Mouse (Mus musculus) bone marrow, adult 2 months (tissue): ENCODE measurements around the gene Slc44a4. TPM values are rescaled to one million over a fixed set of nuclear protein-coding genes. Genes with fewer than 3 reads are reported as not detected.
A peak's percentile ranks its signal among the peaks of the same experiment; 100 is the strongest.
"Not testable (repeated sequence)": the region's sequence is repeated elsewhere in the genome, so short reads cannot be mapped to it uniquely, and the experiment has no call there.

Experiments used
- H3K27ac ChIP-seq: fragments of 200-500 bp; 2 replicates; pipeline ENCODE4 v1.5.1; 2012; ENCODE audit warnings: low read depth, mild to moderate bottlenecking, control low read depth, inconsistent platforms, low read length; ENCODE audit not compliant: control insufficient read depth, poor library complexity, insufficient read depth
- H3K4me1 ChIP-seq: fragments of 200-500 bp; 2 replicates; pipeline ENCODE4 v1.6.1; 2011; ENCODE audit warnings: low read length; ENCODE audit not compliant: control insufficient read depth, insufficient read depth
- H3K4me3 ChIP-seq: fragments of 200-500 bp; replicated peaks from 2 replicates; pipeline ENCODE3; 2011; ENCODE audit warnings: mild to moderate bottlenecking, low read depth, low read length, control low read depth; ENCODE audit not compliant: control insufficient read depth
- CTCF ChIP-seq: fragments of 200-500 bp; IDR thresholded peaks from 2 replicates; pipeline ENCODE4 v1.5.1; 2011; ENCODE audit warnings: low read length, control low read depth; ENCODE audit not compliant: control insufficient read depth, insufficient read depth
- POLR2A ChIP-seq: fragments of 200-500 bp; IDR thresholded peaks from 2 replicates; pipeline ENCODE4 v1.6.1; 2011; ENCODE audit warnings: low read depth, mild to moderate bottlenecking, control low read depth, low read length, borderline replicate concordance; ENCODE audit not compliant: control insufficient read depth
- WGBS: fragments of 180-500 bp; shearing (Covaris S2); methylation state at CpG from one replicate; pipeline ENCODE4 v1.1.7; 2018; 5-methylcytosine and 5-hydroxymethylcytosine counted together
- polyA plus RNA-seq: library from polyadenylated mRNA; stranded (reverse); fragments of >200 nt; gene quantifications from 2 replicates; pipeline ENCODE4 v1.2.4, GENCODE M21; 2011; ENCODE audit warnings: low replicate concordance; ENCODE audit not compliant: missing spikeins, insufficient read depth, insufficient read length

The Slc44a4 gene
- polyA plus RNA-seq, 1 experiment: 1.3 TPM

DNA sequence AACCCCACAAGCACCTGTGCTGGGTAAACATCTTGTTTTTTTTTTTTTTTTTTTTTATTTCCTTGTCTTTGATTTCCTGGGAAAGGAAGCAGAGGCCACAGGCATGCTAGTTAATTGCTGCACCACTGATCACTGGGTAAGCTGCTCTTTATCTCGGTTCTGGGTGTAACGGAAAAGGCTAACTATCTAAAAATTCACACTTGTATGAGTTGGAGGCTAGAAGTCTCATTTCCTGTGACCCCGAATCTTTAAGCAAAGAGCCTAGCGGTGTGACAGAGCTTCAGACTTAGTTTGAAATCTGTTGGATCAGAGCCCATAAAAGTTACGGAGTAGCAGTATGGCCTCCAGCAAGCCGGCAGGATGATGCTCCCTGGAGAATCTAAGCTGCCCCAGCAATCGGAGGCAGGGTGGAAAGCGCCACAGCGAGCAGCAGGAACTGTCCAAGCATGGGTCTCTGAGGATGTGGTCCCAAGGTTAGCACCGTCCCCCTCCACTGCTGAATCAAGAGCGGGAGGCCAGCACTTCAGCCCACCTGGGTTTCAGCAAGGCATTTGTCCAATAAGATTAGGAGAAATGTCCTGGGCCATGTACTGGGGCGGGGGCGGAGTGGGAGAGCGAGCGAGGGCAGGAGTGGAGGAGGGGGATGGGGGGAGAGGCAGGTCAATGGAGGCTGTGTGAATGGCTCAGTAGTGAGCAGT lies 27.2 kb downstream of the Slc44a4 start:
- 56% methylated on average over 15 of the region's 15 CpGs for WGBS
- Histone ChIP-seq H3K4me1 (peaks cover 5% of the 10 kb centered on the region; the same call in 1 of the 2 replicates), H3K27ac (no peak overlapping the region), H3K4me3 (no peak overlapping the region)
- TF ChIP-seq POLR2A: no peak

DNA sequence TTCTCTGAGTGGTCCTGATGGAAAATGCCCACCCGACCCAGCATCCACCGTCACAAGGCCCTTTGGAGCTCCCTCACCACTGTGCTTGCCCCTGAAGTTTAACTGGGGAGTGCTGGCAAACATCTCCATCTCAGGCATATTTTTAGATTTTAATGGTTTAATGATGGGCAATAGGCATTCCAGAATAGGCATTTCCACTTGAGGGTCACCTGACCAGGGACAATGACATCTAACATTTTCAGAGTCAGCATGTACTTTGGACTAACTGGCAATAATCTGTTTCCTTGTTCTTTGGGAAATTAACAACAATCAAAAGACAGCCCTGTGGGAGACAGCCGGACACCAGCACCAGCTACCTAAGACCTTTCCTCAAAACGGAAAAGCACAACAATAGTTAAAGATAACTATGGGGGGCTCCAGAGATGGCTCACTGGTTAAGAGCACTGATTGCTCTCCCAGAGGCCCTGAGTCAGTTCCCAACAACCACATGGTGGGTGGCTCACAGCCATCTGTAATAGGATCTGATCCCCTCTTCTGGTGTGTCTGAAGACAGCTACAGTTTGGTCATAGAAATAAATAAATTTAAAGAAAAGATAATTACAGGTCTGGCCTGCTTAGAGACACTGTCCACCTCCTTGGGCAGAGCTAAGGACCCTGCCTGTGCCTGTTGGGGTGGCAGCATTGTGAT lies 29.0 kb downstream of the Slc44a4 start:
- Histone ChIP-seq H3K4me1 (peaks cover 2% of the 10 kb centered on the region; the same call in 1 of the 2 replicates), H3K27ac (no peak overlapping the region), H3K4me3 (no peak overlapping the region)
- TF ChIP-seq CTCF (no peak), POLR2A (no peak)
- 84% methylated on average over 4 of the region's 4 CpGs for WGBS

DNA sequence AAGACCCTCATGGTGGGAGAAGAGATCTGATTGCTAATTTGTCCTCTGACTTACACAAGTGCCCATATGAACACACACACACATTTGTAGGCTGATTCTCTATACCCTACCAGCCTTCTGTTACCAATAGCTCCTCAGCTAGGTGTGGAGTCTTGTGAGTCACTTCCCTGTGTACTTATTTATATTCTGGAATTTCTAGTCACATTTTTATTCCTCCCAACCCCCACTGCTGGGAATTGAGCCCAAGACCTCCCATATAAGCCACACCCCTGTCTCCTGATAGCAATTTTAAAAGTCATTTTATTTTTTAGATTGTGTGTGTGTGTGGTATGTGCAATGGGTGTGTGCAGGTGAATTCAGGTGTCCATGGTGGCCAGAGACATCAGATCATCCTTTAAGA lies 30.1 kb downstream of the Slc44a4 start:
- H3K4me1 ChIP-seq: no peaks in the 10 kb centered on the region; the same call in 1 of the 2 replicates
- TF ChIP-seq CTCF: no peak
- no peak for TF ChIP-seq POLR2A
- H3K27ac ChIP-seq: no peak overlapping the region
- no peak overlapping the region for H3K4me3 ChIP-seq

DNA sequence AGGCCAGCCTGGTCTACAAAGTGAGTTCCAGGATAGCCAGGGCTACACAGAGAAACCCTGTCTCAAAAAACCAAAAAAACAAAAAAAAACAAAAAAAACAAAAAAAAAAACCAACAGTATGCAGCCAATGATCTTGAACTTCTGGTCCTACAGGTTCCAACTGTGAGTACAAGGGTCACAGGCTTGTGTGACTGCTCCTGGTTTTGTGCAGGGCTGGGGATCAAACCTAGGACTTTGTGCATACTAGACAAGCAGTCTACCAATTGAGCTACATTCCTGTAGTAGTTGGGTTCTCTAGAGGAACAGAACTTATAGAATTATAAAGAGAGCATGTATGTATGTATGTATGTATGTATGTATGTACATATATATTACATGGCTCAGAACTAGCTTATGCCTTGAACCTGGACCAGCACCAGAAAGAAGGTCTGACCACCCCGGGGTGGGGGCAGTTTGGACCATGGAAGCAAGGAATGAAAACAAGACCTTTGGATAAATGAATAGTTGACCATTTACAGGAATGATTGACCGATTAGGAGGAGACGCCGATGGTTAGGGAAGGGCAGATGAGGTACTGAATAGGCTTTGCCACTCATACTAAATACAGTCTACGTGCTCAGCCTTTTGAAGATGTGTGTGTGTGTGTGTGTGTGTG lies 32.3 kb downstream of the Slc44a4 start:
- 86% methylated on average over 5 of the region's 5 CpGs for WGBS
- H3K4me3 ChIP-seq: no peak overlapping the region

DNA sequence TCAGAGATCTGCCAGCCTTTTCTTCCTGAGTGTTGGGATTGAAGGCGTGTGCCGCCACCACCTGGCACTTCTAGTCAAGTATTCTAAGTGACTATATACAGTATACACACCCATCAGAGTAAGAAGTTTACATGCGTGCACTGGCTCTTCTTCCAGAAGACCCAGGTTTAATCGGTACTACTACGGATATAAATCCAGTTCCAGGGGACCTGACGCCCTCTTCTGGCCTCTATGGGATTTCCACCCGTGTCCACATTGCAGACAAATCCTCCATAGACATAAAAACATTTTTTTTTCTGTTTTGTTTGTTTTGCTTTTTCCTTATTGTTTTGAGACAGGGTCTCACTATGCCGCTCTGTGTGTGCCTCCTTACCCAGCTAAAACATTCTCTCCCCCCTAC lies 33.3 kb downstream of the Slc44a4 start:
- no peak overlapping the region for H3K27ac ChIP-seq
- 28% methylated on average over 8 of the region's 8 CpGs for WGBS
- TF ChIP-seq POLR2A (no peak), CTCF (peak; percentile 27; the same call in 1 of the 2 replicates)
- no peaks in the 10 kb centered on the region; the same call in 1 of the 2 replicates for H3K4me1 ChIP-seq
- no peak overlapping the region for H3K4me3 ChIP-seq

More for the DNA sequence above, 32.3 kb downstream of the Slc44a4 start:
- no peaks in the 10 kb centered on the region; the same call in 1 of the 2 replicates for H3K4me1 ChIP-seq
- H3K27ac ChIP-seq: no peak overlapping the region
- TF ChIP-seq POLR2A: no peak
- TF ChIP-seq CTCF: no peak

DNA sequence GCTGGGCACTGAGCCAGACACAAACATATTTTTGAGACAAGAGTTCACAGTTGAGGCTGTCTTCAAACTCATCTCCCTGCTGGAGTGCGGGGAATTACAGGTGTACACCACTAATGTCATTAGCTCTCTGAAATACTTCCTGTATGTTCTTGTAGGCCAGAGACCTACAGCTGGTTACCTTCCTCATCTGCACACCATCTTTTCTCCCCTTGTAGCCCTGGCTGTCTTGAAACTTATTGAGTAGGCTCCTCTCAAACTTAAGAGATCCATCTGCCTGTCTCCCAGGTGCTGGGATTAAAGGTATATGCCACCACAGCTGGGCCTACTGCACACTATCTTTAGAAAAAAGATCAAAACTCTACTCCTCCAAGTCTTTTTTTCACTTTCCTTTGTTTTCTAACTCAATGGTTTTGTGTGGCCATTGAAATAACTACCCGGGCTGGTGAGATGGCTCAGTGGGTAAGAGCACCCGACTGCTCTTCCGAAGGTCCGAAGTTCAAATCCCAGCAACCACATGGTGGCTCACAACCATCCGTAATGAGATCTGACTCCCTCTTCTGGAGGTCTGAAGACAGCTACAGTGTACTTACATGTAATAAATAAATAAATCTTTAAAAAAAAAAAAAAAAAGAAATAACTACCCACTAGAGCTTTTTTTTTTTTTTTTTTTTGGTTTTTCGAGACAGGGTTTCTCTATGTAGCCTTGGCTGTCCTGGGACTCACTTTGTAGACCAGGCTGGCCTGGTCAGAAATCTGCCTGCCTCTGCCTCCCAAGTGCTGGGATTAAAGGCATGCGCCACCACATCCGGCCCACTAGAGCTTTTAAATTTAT lies 34.7 kb downstream of the Slc44a4 start:
- not testable (repeated sequence) for H3K4me1 ChIP-seq, H3K27ac ChIP-seq, H3K4me3 ChIP-seq
- 69% methylated on average over 9 of the region's 9 CpGs for whole genome bisulfite sequencing

DNA sequence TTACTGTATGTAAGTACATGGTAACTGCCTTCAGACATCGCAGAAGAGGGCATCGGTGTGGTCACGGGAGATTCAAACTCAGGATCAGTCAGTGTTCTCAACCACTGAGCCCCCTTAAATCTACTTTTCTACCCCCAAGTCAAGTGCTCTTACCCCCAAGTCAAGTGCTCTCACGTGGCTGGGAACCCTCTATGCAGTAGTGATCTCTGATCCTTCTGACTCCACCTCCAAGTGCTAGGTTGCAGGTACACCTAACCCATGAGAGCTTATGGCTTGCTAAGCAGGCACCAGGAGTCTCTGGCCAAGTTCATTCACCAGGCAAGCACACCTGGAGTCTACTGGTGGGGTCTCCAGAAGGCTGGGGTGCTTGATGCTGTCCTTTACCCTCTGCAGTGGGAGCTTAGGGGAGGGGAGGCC lies 35.3 kb downstream of the Slc44a4 start:
- TF ChIP-seq POLR2A (no peak), CTCF (no peak)
- no peak overlapping the region for H3K27ac ChIP-seq
- H3K4me3 ChIP-seq: no peak overlapping the region
- no peaks in the 10 kb centered on the region; the same call in 1 of the 2 replicates for H3K4me1 ChIP-seq
- 62% methylated on average over 4 of the region's 4 CpGs for WGBS
